Mouse (Mus musculus): ENCODE data around the gene Ube2q1.

Ube2q1 gene

DNA sequence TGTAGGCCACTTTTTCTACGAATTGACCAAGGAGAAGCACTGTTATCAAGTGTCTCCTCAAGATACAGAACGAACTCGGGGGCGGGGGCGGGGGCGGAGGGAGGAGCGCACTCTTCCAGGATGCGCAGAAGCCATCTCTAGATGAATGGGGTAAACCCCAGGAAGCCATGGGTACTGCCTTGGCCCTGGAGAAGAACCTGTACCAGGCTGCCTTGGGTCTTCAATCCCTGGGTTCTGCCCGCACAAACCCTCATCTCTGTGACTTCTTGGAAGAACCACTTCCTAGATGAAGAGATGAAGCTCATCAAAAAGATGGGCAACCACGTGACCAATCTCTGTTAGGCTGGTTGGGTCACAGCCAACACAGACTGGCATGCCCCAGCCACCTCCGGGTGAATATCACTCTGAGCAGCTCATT is 47.7 kb downstream of the Ube2q1 start:
- no peak for DNase-seq (ENCODE audit: extremely low spot score, low spot score)

DNA sequence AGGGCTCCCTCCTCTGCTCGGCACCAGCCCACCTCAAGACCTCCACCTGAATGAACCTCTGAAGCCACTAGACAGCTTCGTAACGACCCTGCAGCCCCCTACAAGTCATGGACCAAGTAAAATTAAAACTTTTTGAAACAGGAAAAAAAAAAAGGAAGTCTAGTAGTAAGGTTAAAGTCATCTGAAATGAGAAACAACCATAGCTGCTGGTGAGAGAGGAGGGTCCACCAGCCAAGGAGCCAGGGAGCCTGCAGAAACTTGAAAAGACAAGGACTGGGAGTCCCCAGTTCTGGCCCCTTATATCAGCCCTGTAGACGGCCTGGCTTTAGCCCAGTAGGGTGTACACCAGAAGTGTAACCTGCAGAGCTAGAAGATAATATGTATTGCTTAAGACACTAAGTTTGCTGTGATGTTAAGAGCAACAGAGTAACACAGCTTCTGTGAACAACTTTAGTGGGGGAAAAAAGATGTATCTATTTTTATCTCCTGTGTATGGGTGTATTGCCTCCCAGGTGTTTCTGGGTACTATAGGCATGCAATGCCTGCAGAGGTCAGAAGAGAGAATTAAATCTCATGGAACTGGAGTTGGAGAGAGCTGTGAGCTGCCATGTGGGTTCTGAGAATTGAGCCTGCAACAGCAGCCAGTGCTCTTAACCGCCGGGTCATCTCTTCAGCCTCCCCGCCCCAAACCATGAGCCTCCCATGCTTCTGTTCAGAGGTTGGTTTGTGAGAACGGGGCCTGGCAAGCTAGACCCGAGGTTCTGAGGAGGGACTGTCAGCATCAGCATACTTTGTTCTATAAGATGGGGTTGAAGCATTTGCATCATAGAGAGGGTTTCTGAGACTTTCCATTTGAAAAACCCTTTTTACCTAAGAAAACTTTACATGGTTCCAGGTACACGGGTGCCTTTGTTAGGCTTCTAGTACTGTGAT is 48.4 kb downstream of the Ube2q1 start:
- no peak for DNase-seq (ENCODE audit: extremely low spot score, low spot score)

DNA sequence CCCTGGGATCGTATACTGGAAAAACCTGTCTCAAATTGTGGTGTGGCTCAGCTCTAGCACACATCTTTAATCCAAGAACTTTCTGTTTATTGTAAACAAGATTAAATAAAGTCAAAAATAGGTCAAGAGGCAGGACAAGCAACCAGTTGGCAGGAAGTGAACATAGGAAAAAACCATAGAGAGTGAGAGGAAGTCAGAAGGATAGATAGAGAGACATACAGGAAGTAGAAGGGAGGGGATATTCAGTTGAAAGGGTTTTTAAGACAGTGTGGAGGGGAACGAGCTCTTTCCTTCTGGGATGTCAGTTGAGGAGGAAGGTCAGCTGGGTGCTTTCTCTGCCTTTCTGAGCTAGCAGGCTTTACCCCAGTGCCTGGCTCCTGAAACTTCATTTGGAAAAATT is 50.2 kb downstream of the Ube2q1 start:
- no peak for DNase-seq (ENCODE audit: extremely low spot score, low spot score)

DNA sequence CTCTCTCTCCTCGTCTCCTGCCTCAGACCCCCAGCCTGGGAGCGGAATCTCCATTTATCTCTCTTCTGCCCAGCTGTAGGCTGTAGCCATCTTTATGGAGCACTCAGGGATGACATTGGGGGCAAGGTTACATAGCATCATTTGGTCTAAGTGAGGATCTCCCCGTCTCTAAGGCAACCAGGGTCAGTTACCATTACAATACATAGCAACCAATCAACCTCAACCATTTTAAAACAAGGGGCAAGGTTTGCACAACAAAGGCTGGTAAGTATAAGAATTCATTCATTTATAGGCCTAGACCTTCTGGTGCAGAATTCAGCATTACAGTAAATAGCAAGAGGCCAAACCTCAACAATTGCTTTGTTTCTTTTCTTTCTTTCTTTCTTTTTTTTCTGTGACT is 52.9 kb downstream of the Ube2q1 start:
- no peak for DNase-seq (ENCODE audit: extremely low spot score, low spot score)

DNA sequence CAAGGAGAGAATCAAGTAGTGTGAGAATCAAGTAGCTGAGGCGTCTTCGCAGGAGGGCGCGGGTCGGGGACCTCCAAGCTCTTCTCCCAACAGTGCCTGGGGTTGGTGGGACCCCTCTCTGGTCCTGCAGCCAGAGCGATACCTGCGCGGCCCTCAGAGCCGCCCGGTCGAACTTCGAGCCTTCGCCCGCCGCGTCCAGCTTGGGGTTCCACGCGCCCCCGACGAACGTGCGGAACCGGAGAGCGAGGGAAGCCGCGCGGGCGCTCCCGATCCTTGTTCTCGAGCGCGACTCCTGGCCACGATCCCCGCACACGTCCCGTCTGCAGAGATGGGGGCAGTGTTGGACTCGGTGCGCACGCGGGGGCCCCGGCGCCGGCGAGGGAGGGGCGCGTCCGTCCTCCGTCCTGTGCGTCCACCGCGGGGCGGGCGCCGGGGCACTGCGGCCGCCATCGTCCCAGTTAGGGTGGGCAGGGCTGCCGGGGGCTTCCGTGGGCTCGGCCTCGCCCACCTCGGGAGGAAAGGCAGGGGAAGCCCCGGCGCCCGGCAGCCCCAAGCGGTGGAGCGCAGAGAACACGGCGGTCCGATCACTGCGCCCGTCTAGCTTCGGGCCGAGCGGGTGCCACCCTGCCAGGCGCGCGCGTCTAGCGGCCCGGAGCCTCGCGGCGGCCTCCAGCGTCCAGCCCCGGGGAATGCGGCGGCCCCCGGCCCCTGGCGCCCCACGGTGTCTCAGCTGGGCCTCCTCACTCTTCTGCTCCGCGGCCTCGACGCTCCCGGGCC is 57.6 kb downstream of the Ube2q1 start, which contains the start of gene She:
TSS of gene She (plus strand) at position 556 of the 777 bp plus-strand sequence.
- peak; percentile 44 for DNase-seq (ENCODE audit: extremely low spot score, low spot score)
